Mouse (Mus musculus) limb, embryonic 14.5 days (tissue): Measurements from ENCODE around the gene Serpinb9b. TPM values are rescaled to one million over a fixed set of nuclear protein-coding genes. Genes with fewer than 3 reads are reported as not detected.
"Not testable (repeated sequence)": the region's sequence is repeated elsewhere in the genome, so short reads cannot be mapped to it uniquely, and the experiment has no call there.

Experiments
- ATAC-seq: fragments of 200-750 bp; cut with Nextera tagmentation; 2 replicates; pipeline ENCODE4 v1.8.0; 2017; ENCODE audit warnings: low read depth, moderate number of reproducible peaks, moderate TSS enrichment; ENCODE audit not compliant: low FRiP score
- DNase-seq: peaks from one replicate; pipeline ENCODE4 v3.0.0-alpha.2; 2015; ENCODE audit warnings: low spot score
- H3K27ac ChIP-seq: fragments of 300-500 bp; sonication (generic); replicated peaks from 2 replicates; pipeline ENCODE4 v1.5.1; 2014; ENCODE audit warnings: low read depth, mild to moderate bottlenecking, low read length, moderate library complexity, mixed read lengths
- H3K27me3 ChIP-seq: fragments of 300-500 bp; sonication (generic); 2 replicates; pipeline ENCODE4 v1.6.1; 2014; ENCODE audit warnings: low read length, mixed read lengths; ENCODE audit not compliant: control insufficient read depth, insufficient read depth
- H3K36me3 ChIP-seq: fragments of 300-500 bp; sonication (generic); 2 replicates; pipeline ENCODE4 v1.6.1; 2014; ENCODE audit warnings: mild to moderate bottlenecking, low read length, moderate library complexity, mixed read lengths; ENCODE audit not compliant: control insufficient read depth, insufficient read depth
- H3K4me1 ChIP-seq: fragments of 300-500 bp; sonication (generic); 2 replicates; pipeline ENCODE4 v1.6.1; 2014; ENCODE audit warnings: antibody characterized with exemption, low read length, mixed read lengths; ENCODE audit not compliant: control insufficient read depth, insufficient read depth
- H3K4me2 ChIP-seq: fragments of 300-500 bp; sonication (generic); replicated peaks from 2 replicates; pipeline ENCODE4 v1.6.1; 2014; ENCODE audit warnings: low read depth, mild to moderate bottlenecking, low read length, moderate library complexity; ENCODE audit not compliant: severe bottlenecking
- H3K4me3 ChIP-seq: fragments of 300-500 bp; sonication (generic); replicated peaks from 2 replicates; pipeline ENCODE4 v1.5.1; 2014; ENCODE audit warnings: low read length
- H3K9ac ChIP-seq: fragments of 300-500 bp; sonication (generic); 2 replicates; pipeline ENCODE4 v1.6.1; 2014; ENCODE audit warnings: mild to moderate bottlenecking, low read depth, low read length, moderate library complexity; ENCODE audit not compliant: severe bottlenecking
- H3K9me3 ChIP-seq: fragments of 300-500 bp; sonication (generic); 2 replicates; pipeline ENCODE4 v1.6.1; 2016; ENCODE audit warnings: low read length; ENCODE audit not compliant: control insufficient read depth
- POLR2A ChIP-seq: fragments of 200-500 bp; IDR thresholded peaks from 2 replicates; pipeline ENCODE4 v1.8.0; 2012; ENCODE audit warnings: inconsistent platforms, mild to moderate bottlenecking, moderate library complexity, borderline replicate concordance; ENCODE audit not compliant: insufficient read depth, insufficient read length; ENCODE audit errors: extremely low read depth
- WGBS: fragments of 180-500 bp; shearing (Covaris S2); extraction: QIAGEN DNeasy Blood & Tissue Kit; methylation state at CpG from one replicate; pipeline ENCODE4 v1.1.7; 2014; 5-methylcytosine and 5-hydroxymethylcytosine counted together
- polyA plus RNA-seq, 2 experiments: library from polyadenylated mRNA; depleted of rRNA in 1 of 2; stranded (reverse) in 1 of 2; unstranded in 1 of 2; fragments of >200 nt; fragmentation: Nextera tagmentation in 1 of 2; extraction: Ambion mirVana in 1 of 2; gene quantifications; 2 replicates each; pipeline versions ENCODE4 v1.2.1 to v1.2.3; 2012 to 2014

Gene Serpinb9b
- polyA plus RNA-seq, 2 experiments = 0.10 TPM; not detected in 1

DNA sequence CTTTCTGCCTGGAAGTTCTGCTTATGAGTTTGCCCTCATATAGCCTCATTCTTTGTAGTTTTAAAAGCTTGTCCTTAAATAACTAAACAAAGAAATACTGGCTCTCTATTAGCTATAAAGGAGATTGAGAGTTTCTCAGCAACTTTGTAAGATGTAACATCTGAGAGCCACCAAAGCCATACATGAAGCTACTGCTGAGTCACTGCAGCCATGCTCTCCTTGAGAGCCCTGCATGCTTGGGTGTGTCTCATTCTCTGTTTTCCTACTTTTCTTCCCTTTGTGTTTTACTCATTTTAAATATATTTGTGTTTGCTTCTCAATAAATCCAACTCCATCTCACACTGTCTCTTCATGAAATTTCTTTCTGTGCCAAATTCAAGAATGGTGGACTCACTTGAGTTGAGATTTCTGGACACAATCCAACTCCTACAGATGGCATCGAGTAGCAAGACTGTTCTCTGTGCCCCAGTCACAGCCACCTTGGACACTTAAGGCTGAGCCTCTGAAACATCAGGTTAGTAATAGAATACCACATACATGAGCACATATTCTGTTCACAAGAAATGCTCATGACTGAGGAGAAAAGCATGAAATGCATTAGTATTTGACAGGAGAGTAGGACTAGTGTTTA is 674 bp upstream of the Serpinb9b start:
- Histone ChIP-seq H3K27me3 (no peaks in the 10 kb centered on the region), H3K4me1 (no peaks in the 10 kb centered on the region), H3K27ac (no peak overlapping the region), H3K4me2 (no peak overlapping the region), H3K9ac (no peak overlapping the region), H3K9me3 (no peaks in the 10 kb centered on the region), H3K4me3 (no peak overlapping the region), H3K36me3 (no peaks in the 10 kb centered on the region)
- ATAC-seq = no peak
- 59% methylated on average over 1 of the region's 1 CpGs for WGBS
- no peak for TF ChIP-seq POLR2A
- no peak for DNase-seq

- Histone ChIP-seq H3K27me3 (no peaks in the 10 kb centered on the region), H3K4me1 (no peaks in the 10 kb centered on the region), H3K9me3 (no peaks in the 10 kb centered on the region), H3K27ac (no peak overlapping the region), H3K36me3 (no peaks in the 10 kb centered on the region), H3K9ac (no peak overlapping the region), H3K4me2 (no peak overlapping the region), H3K4me3 (no peak overlapping the region)
- ATAC-seq = no peak
- no peak for TF ChIP-seq POLR2A
- DNase-seq = no peak
- 36% methylated on average over 2 of the region's 2 CpGs for WGBS
Observed at GRCm38 (mm10) chr13:33028146-33028545, 930 bp downstream of the Serpinb9b start.

GRCm38 (mm10) chr13:33028550-33028949 is 1.3 kb downstream of the Serpinb9b start:
- TF ChIP-seq POLR2A = no peak
- Histone ChIP-seq H3K27me3 (no peaks in the 10 kb centered on the region), H3K9ac (no peak overlapping the region), H3K9me3 (no peaks in the 10 kb centered on the region), H3K4me3 (no peak overlapping the region), H3K4me1 (no peaks in the 10 kb centered on the region), H3K4me2 (no peak overlapping the region), H3K36me3 (no peaks in the 10 kb centered on the region), H3K27ac (no peak overlapping the region)
- DNase-seq (no peak), ATAC-seq (no peak)
- 56% methylated on average over 2 of the region's 2 CpGs for WGBS

DNA sequence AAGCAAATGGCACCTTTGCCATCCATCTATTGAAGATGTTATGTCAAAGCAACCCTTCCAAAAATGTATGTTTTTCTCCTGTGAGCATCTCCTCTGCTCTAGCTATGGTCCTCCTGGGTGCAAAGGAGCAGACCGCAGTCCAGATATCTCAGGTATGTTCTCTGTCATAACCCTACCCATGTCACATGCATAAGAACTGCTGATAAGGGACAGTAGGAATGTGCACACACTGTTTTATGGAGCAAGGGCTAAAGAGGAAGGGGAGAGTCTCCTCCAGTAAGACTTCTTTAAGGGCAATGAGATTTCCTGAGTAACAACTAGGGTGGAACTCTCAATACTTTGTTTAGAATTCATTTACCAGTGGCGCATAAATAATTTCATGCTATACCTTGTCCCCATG is 2.3 kb downstream of the Serpinb9b start:
- not testable (repeated sequence) for H3K36me3 ChIP-seq, H3K9me3 ChIP-seq, DNase-seq, H3K4me3 ChIP-seq, ATAC-seq, H3K27me3 ChIP-seq, H3K4me1 ChIP-seq, H3K4me2 ChIP-seq, H3K9ac ChIP-seq, H3K27ac ChIP-seq
- WGBS = 96% methylated on average over 2 of the region's 2 CpGs

DNA sequence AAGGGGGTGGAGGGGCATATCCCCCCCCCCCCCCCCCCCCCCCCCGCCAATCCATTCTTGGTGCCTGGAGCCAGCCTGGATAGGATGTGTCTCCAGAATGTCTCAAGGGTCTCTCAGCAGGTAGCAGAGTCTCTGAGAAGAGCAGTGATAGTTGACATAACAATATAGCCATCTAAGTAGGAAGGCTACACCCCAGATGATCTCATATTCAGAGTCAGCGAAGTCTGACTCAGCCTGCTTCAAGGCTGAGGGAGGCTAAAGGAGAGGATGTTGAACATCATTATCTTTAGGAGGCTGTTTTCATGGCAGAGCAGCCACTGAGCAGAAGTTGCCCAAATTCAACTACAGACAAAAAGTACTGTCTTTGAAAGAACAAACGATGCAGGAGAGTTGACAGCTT is 3.1 kb downstream of the Serpinb9b start:
- no peak for TF ChIP-seq POLR2A
- Histone ChIP-seq H3K36me3 (no peaks in the 10 kb centered on the region), H3K4me3 (no peak overlapping the region), H3K4me2 (no peak overlapping the region), H3K27ac (no peak overlapping the region), H3K9me3 (no peaks in the 10 kb centered on the region), H3K9ac (no peak overlapping the region), H3K27me3 (no peaks in the 10 kb centered on the region), H3K4me1 (no peaks in the 10 kb centered on the region)
- WGBS = 82% methylated on average over 2 of the region's 3 CpGs
- ATAC-seq (no peak), DNase-seq (no peak)

DNA sequence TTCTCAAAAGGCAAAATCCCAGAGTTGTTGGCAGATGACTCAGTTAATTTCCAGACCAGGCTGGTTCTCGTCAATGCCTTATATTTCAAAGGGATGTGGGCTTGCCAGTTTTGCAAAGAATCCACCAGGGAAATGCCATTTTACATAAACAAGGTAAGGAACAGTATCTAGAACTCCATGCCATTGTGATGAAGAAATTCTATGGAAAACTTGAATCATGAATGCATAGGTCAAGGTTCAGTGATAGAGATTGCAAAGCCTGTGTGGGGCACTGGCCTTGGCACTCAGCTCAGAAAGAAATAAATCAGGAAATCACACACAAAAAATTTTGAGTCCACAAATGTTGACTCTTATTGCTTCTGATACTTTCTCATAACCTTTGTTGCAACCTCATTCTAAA is 8.3 kb downstream of the Serpinb9b start:
- Histone ChIP-seq H3K9me3 (no peaks in the 10 kb centered on the region), H3K4me3 (no peak overlapping the region), H3K36me3 (no peaks in the 10 kb centered on the region), H3K4me1 (no peaks in the 10 kb centered on the region), H3K27ac (no peak overlapping the region), H3K27me3 (no peaks in the 10 kb centered on the region), H3K9ac (no peak overlapping the region), H3K4me2 (no peak overlapping the region)
- WGBS = 68% methylated on average over 1 of the region's 1 CpGs
- no peak for TF ChIP-seq POLR2A
- DNase-seq (no peak), ATAC-seq (no peak)
